Mouse (Mus musculus): ENCODE results near the gene Dyrk1b.

GRCm38 (mm10) chr7:28191489-28191888 is 12.2 kb downstream of the Dyrk1b start:
- TF ChIP-seq CTCF (IDR thresholded peaks at IDR 0.05; ENCODE audit: borderline replicate concordance, insufficient read depth, low read depth, low read length) (no peak), POLR2A (IDR thresholded peaks at IDR 0.05; ENCODE audit: borderline replicate concordance, insufficient read depth, low read length) (no peak)
